Mouse (Mus musculus): ENCODE results near the gene Tuba1a. TPM values are rescaled to one million over a fixed set of nuclear protein-coding genes. Genes with fewer than 3 reads are reported as not detected.
"Not testable (repeated sequence)": the region's sequence is repeated elsewhere in the genome, so short reads cannot be mapped to it uniquely, and the experiment has no call there.

Tuba1a gene
- total RNA-seq, 2 experiments from 2014 or later = 66.5 to 118 TPM

DNA sequence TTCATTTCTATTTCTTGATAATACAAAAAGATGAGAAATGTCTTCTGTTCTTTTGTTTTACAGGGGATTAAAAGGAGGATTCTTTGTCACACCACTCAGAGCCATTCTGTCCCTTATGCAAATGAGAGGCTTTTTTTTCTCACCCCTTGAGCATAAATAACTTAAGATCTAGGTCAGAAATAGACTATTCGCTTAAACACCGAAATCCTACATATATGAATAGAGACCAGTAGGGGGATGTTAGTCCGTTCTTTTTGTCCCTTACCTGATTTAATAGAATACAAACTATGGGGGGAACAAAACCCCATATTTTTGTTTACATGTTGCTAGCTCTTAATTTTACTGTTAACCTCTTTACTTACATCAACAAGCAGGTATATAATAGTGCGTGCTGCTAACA, 2.5 kb upstream of the Tuba1a start:
- no peak for ATAC-seq (ENCODE audit: poor library complexity, severe bottlenecking)

DNA sequence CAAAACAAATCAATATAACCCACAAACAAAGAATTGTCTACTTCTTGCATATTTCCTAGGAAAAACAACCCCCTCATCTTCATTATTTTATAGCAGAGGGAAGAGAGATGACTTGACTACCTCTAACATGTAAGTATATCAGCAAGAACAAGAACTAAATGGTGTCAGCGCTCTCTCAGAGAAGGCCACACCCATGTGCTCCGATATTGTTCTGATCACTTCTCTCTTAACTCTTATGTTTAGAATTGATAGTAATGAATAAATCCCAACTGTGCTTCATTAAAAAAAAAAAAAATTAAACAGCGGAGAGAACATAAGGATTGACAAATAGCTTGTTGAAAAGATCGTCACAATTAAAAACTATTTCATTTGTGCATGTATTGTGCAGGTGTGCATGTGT, 1.8 kb upstream of the Tuba1a start:
- no peak for ATAC-seq (ENCODE audit: poor library complexity, severe bottlenecking)

DNA sequence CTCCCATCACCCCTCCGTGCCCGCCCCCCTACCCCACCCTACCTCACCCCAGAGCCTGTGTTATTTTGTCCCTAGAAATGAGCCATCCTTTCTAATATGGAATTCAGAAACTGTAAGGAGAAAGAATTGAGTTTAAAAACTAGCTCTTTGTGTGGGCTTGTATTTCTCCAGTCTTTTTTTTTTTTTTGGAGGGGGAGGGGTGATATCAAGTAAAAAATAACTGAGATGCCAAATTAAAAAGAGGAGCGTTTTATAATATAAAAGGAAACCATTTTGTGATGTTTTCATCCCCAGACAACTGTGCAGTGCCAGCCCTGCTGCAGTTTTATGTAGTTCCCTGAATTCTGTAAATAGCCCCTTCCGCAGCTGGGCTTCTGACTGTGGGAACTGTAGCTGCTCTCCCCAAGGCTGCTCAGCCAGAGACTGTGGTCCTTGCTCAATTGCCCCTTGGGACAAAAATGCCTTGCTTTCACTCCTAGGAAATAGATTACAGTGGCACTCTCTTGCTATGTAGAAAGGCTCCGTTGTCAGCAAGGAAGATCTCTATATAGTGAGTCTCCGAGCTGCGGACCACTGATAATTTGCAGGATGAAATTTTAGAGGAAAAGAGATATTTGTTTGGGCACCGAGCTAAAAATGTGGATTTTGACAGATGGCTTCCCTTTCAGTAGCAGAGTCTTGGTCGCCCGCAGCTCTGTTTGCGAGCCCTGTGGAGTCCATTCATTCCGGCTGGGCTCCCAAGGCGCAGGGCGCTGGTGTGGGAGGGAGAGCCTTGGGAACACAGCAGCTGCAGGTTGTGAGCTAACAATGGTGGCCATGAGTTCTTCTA, 1.1 kb upstream of the Tuba1a start:
- no peak for ATAC-seq (ENCODE audit: poor library complexity, severe bottlenecking)

DNA sequence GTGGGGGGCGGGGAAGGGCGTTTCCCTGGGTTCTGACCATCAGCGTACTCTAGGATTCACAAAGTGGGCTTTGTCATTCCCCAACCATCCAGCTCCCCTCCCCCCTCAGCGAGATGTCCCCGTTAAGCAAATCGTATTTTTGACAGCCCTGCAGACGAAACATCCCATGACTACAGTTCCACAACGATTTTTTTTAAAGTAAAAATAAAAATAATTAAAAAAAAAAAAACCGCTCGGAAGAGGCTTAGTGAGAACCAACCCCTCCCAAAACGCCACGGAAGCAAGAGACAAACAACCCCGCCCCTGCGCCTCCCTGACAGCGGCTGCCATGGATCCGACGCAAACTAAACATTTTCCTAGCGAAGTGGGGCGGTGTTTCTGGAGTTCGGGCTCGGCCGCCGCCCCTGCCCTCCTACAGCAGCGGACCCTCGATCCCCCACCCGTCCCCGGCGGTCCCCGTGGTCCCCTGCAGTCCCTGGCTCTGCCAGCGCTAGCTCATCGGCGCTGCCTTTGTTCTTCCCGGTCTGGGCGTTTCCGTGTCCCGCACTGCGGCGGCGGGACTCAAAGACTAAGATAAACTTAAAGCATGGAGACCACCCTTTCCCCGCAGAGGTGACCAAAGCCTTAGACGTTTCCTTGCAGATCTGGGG, 627 bp downstream of the Tuba1a start:
- ATAC-seq (ENCODE audit: poor library complexity, severe bottlenecking) = peak; percentile 81

DNA sequence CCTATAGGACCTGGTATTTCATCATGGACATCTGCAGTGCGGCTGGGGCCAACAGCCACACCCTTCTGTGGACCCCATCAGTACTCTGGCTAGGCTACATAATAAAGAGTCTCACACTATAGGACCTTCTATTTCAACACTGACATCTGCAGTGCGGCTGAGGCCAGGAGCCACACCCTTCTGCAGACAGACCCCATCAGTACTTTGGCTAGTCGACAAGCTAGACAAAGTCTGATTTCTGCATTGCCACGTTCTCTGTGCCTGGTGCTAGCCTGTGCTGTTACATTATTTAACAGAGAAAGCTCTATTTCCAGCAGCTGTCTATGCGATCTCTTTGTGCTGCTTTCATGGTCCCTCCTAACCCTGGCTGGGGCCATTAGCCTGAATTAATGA, 1.4 kb downstream of the Tuba1a start:
- no peak for ATAC-seq (ENCODE audit: poor library complexity, severe bottlenecking)

DNA sequence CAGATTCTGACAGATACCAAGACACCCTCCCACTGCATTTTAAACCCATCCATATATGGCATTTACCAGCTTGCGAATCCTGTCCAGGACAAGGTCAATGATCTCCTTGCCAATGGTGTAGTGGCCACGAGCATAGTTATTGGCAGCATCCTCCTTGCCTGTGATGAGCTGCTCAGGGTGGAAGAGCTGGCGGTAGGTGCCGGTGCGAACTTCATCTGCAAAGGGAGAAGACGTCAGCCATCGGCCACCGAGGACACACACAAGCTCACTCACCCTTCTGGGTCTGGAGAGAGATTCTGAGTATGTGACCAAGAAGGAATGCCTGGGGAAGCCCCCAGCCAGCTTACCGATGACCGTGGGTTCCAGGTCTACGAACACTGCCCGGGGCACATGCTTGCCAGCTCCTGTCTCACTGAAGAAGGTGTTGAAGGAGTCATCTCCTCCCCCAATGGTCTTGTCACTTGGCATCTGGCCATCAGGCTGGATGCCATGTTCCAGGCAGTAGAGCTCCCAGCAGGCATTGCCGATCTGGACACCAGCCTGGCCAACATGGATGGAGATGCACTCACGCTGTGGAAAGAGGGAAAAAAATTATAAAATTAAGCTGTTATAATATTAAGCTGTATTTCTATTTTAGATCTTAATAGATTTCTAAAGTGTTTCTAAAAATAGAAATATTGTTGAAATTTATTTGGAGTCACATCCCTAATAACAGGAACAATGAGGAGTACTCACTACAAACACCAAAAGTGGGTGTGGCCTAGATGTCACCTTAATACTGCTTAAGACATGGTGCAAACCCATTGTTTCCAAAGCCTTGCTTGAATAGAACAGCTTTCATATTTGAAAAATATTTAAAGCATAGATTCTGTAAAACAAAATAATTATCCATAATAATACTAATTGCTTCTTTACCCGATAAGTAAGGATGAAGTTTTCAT, 2.1 kb downstream of the Tuba1a start:
- ATAC-seq (ENCODE audit: poor library complexity, severe bottlenecking) = not testable (repeated sequence)

DNA sequence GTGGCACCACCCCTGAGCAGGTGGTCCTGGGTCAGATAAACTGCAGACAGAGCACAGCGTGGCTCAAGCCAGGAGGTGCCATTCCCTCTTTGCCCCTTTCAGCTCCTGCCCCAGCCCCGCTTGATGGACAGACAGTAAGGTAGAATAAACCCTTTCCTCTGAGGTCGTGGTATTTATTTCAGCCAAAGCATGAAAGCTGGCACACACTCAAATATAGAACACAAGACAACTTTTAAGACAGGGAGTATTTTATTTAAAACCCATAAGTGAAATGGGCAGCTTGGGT, 4.0 kb downstream of the Tuba1a start:
- ATAC-seq (ENCODE audit: poor library complexity, severe bottlenecking) = no peak

DNA sequence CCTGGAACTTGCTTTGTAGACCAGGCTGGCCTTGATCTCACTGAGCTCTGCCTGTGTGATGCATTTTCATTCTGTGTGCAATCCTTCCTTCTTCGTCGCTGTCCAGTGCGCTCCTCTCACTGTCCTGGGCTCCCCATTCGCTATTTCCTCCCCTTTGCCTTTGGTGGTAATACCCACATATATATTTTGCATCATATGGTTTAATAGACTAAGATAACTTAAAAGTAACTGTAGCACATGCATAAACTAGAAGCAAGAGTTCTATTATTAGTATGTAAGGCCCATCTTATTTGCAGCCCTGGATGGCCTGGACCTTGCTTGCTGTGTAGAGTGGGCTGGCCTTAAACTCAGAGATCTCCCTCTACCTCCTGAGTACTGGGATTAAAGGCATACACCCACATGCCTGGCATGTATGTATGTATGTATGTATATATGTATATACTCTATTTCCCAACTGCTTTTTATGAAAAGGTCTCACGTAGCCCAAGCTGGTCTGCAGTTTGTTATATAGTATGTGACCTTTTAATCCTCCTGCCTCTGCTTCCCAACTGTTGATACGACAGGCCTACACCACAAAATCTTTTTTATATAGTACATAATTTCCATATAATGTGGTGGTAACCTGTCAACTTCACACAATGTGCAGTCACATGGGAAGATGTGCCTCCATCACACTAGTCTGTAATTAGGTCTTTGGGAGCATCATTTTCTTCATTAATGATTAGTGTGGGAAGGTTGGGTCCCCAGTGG, 4.5 kb downstream of the Tuba1a start:
- ATAC-seq (ENCODE audit: poor library complexity, severe bottlenecking) = no peak

DNA sequence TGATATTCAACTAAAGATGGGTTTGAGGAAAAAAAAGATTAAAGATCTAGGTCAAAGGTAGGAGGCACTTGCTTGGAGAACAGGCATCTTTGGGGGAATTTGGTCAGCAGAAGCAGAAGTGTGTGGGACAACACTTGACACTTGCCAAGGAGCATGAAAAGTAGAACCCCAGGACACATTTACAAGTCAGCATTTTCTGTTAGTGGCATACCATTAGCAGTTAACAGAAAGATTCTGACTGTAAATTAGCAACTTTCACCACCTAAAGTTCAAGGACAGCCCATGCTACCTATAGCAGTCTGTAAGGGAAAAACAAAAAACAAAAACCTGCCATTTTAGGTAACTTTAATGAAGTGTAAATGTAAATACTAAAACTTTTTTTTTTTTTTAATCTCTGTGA, 5.1 kb downstream of the Tuba1a start:
- ATAC-seq (ENCODE audit: poor library complexity, severe bottlenecking) = no peak

DNA sequence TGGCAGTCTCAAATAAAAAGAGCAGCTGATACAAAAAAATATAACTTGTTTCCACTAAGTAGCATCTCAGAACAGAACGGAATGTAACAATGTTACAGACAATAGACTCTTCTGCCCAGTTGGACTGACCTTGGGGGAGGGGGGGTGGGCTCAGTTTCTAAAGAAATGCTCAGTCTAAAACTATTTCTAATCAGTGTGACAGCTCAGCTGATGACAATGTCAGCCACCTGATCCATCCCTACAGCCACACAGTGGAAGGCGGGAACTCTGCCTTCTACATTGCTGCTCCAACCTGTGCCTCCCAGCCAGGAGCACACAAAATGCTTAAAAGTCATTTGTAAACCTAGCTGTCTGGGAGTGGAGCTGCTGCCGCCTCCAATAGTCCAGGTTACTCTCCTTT, 5.6 kb downstream of the Tuba1a start:
- ATAC-seq (ENCODE audit: poor library complexity, severe bottlenecking) = no peak

DNA sequence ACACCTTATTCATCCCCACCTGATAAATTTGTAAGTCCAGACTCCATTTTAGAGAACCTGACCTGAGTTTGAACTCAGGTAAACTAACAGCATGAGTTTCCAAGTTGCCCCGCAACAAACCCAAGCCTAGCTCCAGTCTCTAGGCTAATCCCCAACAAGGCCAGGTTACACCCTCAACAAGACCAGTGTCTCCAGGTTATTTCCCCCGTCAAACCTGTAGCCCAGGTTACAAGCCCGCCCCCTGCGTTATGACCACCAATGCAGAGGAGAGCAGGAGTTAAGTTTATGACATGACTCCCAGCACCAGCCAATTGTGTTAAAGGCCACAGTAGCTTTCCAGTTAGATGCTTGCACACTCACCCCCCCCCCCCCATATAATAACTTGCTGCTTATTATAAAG, 10.4 kb downstream of the Tuba1a start:
- no peak for ATAC-seq (ENCODE audit: poor library complexity, severe bottlenecking)

DNA sequence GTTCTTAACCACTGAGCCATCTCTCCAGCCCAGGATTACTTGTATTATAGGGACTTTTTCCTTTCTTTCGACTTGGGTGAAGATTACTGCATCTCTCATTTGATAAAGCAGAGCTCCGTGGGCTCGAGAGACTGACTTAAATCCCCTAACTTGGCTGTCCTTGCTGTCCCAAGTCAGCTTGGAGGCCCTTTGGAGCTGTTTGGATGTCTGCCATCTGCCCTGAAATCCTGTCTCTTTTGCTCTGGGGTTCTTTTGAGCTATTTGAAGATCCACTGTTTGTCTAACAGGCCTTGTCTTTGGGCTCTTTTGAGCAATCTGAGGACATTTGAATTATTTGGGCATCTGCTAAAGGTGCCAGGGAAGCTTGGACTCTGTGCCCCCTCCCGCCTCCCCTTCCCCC, 11.4 kb downstream of the Tuba1a start:
- no peak for ATAC-seq (ENCODE audit: poor library complexity, severe bottlenecking)

DNA sequence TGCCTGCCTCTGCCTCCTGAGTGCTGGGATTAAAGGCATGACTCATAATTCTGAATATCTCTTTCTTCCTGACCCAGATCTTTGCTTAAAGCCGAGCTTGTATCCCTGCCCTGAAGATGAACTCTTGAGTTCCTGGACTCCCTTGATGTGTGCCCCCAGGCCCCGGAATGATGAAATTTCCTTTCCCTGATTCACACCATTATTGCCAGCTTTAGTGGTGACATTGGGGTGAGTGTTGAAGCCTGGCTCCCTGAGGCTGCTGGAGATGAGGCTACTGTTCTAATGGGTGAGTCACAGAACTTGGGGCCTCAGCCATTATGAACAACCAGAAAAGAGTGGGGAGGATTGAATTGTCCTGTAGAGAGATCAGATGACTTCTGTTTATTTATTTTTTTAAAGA, 12.0 kb downstream of the Tuba1a start:
- no peak for ATAC-seq (ENCODE audit: poor library complexity, severe bottlenecking)

DNA sequence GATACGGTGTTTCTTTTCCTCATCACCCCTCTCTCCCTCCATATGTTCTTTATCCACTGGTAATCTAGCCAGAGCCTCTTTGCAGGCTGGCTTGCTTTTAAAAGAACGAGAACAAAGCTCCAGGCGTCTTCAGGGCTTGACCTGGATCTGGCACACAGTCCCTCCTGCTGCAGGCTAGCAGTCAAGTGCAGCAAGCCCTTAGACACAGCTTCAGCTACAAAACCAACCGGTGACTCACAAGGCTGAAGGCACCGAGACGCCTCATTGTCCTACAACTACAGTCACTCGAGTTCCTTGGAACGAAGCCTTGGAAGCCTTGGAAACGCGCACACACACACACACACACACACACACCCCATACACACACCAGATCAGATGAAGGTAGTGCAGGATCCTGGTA, 12.7 kb downstream of the Tuba1a start:
- ATAC-seq (ENCODE audit: poor library complexity, severe bottlenecking) = no peak

DNA sequence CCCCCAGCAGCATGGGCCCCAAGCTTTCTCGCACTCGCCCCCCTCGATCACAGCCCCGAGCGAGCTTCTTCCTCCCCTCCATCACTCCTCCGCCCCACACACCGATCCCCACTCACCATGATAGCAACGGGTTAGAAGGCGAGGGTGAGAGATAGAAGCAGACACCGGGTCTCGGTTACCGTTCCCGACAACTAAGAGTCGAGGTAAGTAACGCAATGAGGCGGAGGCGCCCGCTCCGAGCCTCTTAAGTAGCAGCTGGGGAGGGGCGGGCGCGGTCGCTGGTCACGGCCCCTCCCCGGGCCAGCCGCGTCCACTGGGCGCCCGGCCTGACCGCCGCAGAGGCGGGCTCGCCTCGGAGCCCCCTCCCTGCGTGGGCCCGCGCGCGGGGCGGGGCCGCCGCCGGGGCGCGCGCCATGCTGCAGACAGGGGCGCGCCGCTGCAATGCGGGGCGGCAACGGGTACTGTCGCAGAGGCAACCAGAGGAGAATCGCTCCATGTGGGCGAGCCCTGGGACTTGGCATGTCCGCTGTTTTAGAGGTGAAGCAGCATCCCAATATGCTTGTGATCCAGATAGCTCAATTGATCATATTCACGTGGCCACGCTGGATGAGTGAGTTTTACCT, 19.2 kb downstream of the Tuba1a start, which contains the start of gene Tuba1b:
TSS of gene Tuba1b (minus strand) at position 349 of the 623 bp plus-strand sequence.
- peak; percentile 83 for ATAC-seq (ENCODE audit: poor library complexity, severe bottlenecking)

DNA sequence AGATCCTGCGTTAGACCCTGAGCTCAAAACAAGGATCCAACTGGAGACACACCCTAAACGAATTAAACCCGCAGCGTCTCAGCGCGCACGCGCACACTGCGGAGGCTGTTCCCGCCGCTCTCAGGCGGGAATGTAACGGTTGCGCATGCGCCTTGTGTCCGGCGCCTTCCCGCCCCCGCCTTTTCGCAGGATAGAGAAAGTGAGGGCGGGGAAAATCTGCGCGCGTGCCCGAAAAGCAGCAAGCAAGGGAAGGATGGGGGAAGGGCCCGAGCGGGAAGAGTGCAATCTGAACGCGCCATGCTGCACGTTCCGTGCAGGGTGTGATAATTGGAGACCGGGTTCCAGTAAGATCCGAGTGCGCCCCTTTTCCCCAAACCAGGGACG, 19.7 kb downstream of the Tuba1a start:
- ATAC-seq (ENCODE audit: poor library complexity, severe bottlenecking) = peak; percentile 63

DNA sequence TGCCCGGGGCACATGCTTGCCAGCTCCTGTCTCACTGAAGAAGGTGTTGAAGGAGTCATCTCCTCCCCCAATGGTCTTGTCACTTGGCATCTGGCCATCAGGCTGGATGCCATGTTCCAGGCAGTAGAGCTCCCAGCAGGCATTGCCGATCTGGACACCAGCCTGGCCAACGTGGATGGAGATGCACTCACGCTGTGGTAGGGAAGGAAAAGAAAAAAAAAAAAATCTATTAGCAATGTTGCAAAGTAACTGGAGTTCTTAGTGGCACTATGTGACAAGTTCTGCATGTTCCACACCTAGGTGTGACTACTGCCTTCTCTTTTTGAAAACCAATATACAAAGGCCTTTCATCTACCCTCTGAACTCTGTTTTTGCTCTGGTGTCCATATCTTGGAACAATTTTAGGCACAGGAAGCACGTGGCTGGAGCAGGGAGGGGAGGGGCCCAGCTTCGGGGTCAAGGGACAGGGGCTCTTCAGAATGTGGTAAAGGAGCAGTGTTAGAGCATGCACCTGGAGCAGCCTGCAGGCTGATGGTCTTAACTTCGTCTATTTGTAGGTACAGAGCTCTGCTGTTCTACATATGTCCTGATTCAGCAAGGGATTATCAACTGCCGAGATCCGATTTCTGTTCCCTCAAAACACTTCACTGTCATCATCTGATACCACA, 20.4 kb downstream of the Tuba1a start:
- not testable (repeated sequence) for ATAC-seq (ENCODE audit: poor library complexity, severe bottlenecking)

DNA sequence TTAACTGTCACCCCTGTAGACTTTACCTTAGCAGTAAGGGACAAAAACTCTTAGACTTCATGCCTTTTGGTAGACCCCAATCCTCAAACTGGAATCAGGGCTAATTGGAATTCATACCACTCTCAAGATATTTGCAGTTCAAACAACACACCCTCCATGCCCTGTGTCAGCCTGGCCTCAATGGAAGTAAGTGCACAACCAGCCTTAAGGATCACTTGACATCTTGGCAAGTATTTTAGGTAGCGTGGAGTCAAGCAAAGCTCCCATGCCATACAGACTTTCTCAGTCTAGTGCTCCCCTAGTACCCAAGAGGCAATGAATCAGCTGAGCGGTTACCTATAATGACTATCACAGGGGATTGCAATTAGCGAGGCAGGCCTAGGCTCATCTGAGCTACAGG, 22.5 kb downstream of the Tuba1a start:
- ATAC-seq (ENCODE audit: poor library complexity, severe bottlenecking) = no peak

DNA sequence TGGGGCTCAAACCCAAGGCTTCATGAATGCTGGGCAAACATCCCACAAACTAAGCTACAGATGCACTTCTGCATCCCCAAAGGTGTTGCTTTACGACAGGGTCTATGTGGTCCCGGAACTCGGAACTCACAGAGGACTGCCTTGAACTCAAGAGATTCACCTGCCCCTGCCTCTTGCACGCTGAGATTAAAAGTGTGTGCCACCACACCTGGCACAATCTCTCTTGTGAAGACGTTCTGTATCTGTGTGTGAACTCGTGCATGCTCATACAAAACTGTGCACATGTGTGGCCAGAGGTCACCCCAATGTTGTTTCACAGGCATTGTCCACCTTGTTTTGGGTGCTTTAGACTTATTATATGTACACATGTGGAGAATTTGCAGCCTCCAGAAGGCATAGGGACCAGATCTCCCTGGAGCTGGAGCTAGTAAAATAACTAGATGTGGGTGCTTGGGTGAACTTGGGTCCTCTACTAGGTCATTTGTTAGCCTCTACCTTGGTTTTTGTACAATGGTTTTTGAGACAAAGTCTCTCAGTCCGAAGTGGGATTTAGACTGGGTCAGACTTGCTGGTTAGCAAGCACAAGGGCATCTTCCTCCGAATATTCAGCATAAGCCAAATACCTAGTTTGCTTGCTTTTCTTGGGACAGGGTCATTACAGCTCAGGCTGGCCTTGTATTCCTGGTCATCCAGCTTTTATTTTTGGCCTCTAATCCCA, 23.3 kb downstream of the Tuba1a start:
- no peak for ATAC-seq (ENCODE audit: poor library complexity, severe bottlenecking)
